Mouse (Mus musculus) liver, embryonic 11.5 days (tissue): ENCODE measurements at regions not wholly inside any gene's neighbourhood (a gene's known extent, or its start where the extent isn't known, plus 50 kb on each side); places are given as distances from the start of the nearest gene placed in this dataset.

Source experiments
- ATAC-seq: fragments of 200-750 bp; cut with Nextera tagmentation; replicated peaks from 2 replicates; pipeline ENCODE4 v1.8.0; 2017; ENCODE audit warnings: moderate number of reproducible peaks, mild to moderate bottlenecking, moderate TSS enrichment, moderate library complexity; ENCODE audit not compliant: low FRiP score
- DNase-seq: peaks from one replicate; pipeline ENCODE4 v3.0.0-alpha.2; 2017; ENCODE audit warnings: low spot score
- H3K27ac ChIP-seq: fragments of 300-500 bp; sonication (generic); 2 replicates; pipeline ENCODE4 v1.5.1; 2014; ENCODE audit warnings: mild to moderate bottlenecking, low read depth, low read length, control low read depth
- H3K27me3 ChIP-seq: fragments of 300-500 bp; sonication (generic); replicated peaks from 2 replicates; pipeline ENCODE4 v1.6.1; 2014; ENCODE audit warnings: low read length, mixed read lengths; ENCODE audit not compliant: control insufficient read depth, insufficient read depth
- H3K36me3 ChIP-seq: fragments of 300-500 bp; sonication (generic); 2 replicates; pipeline ENCODE4 v1.6.1; 2014; ENCODE audit warnings: mild to moderate bottlenecking, low read length, moderate library complexity, mixed read lengths; ENCODE audit not compliant: control insufficient read depth, insufficient read depth
- H3K4me1 ChIP-seq: fragments of 300-500 bp; sonication (generic); replicated peaks from 2 replicates; pipeline ENCODE4 v1.6.1; 2014; ENCODE audit warnings: low read length, mixed read lengths; ENCODE audit not compliant: control insufficient read depth, insufficient read depth
- H3K4me2 ChIP-seq: fragments of 300-500 bp; sonication (generic); 2 replicates; pipeline ENCODE4 v1.6.1; 2014; ENCODE audit warnings: mild to moderate bottlenecking, control low read depth, moderate library complexity
- H3K4me3 ChIP-seq: fragments of 300-500 bp; sonication (generic); 2 replicates; pipeline ENCODE4 v1.5.1; 2014; ENCODE audit warnings: low read depth, low read length, control low read depth
- H3K9ac ChIP-seq: fragments of 300-500 bp; sonication (generic); 2 replicates; pipeline ENCODE4 v1.6.1; 2014; ENCODE audit warnings: low read depth, low read length, control low read depth
- H3K9me3 ChIP-seq: fragments of 300-500 bp; sonication (generic); 2 replicates; pipeline ENCODE4 v1.6.1; 2016; ENCODE audit warnings: low read length, inconsistent platforms, mixed read lengths; ENCODE audit not compliant: control insufficient read depth
- WGBS: fragments of 180-500 bp; shearing (Covaris S2); extraction: QIAGEN DNeasy Blood & Tissue Kit; methylation state at CpG from one replicate; pipeline ENCODE4 v1.1.7; 2014; 5-methylcytosine and 5-hydroxymethylcytosine counted together

- Histone ChIP-seq H3K4me3 (no peak overlapping the region), H3K4me2 (no peak overlapping the region), H3K9me3 (no peaks in the 10 kb centered on the region; the same call in 1 of the 2 replicates), H3K27me3 (no peaks in the 10 kb centered on the region), H3K9ac (no peak overlapping the region), H3K27ac (no peak overlapping the region), H3K36me3 (no peaks in the 10 kb centered on the region), H3K4me1 (no peaks in the 10 kb centered on the region)
- ATAC-seq (no peak), DNase-seq (no peak)
- 93% methylated on average over 5 of the region's 5 CpGs for WGBS
Observed at GRCm38 (mm10) chr10:42117523-42117922, 99.3 kb upstream of the Armc2 start.

- no peak for DNase-seq
- H3K9ac ChIP-seq = no peak overlapping the region
- H3K4me1 ChIP-seq = no peaks in the 10 kb centered on the region
- no peaks in the 10 kb centered on the region for H3K36me3 ChIP-seq
- no peak overlapping the region for H3K27ac ChIP-seq
- ATAC-seq = no peak
- 78% methylated on average over 4 of the region's 4 CpGs for WGBS
- H3K4me2 ChIP-seq = no peak overlapping the region
- H3K9me3 ChIP-seq = no peaks in the 10 kb centered on the region; the same call in 1 of the 2 replicates
- H3K27me3 ChIP-seq = no peaks in the 10 kb centered on the region
- H3K4me3 ChIP-seq = no peak overlapping the region
Observed at GRCm38 (mm10) chr10:42115920-42116298, 97.7 kb upstream of the Armc2 start.

- ATAC-seq (no peak), DNase-seq (no peak)
- no peak overlapping the region for H3K4me3 ChIP-seq
- no peak overlapping the region for H3K9ac ChIP-seq
- H3K36me3 ChIP-seq = no peaks in the 10 kb centered on the region
- no peaks in the 10 kb centered on the region for H3K27me3 ChIP-seq
- H3K9me3 ChIP-seq = no peaks in the 10 kb centered on the region; the same call in 1 of the 2 replicates
- no peaks in the 10 kb centered on the region for H3K4me1 ChIP-seq
- 81% methylated on average over 4 of the region's 4 CpGs for WGBS
- no peak overlapping the region for H3K4me2 ChIP-seq
- H3K27ac ChIP-seq = no peak overlapping the region
Observed at GRCm38 (mm10) chr10:42115224-42115919, 97.1 kb upstream of the Armc2 start.

GRCm38 (mm10) chr10:42110704-42111103 is 92.5 kb upstream of the Armc2 start:
- H3K4me2 ChIP-seq = no peak overlapping the region
- H3K4me3 ChIP-seq = no peak overlapping the region
- ATAC-seq (no peak), DNase-seq (no peak)
- H3K9ac ChIP-seq = no peak overlapping the region
- 83% methylated on average over 7 of the region's 7 CpGs for WGBS
- H3K9me3 ChIP-seq = no peaks in the 10 kb centered on the region; the same call in 1 of the 2 replicates
- no peaks in the 10 kb centered on the region for H3K27me3 ChIP-seq
- no peaks in the 10 kb centered on the region for H3K36me3 ChIP-seq
- H3K27ac ChIP-seq = no peak overlapping the region
- no peaks in the 10 kb centered on the region for H3K4me1 ChIP-seq

- WGBS = 76% methylated on average over 8 of the region's 8 CpGs
Observed at GRCm38 (mm10) chr10:42108294-42109014, 90.2 kb upstream of the Armc2 start.

GRCm38 (mm10) chr10:42107437-42108293 is 89.4 kb upstream of the Armc2 start:
- no peak overlapping the region for H3K9ac ChIP-seq
- no peaks in the 10 kb centered on the region; the same call in 1 of the 2 replicates for H3K9me3 ChIP-seq
- WGBS = 63% methylated on average over 12 of the region's 12 CpGs
- ATAC-seq = no peak
- no peaks in the 10 kb centered on the region for H3K4me1 ChIP-seq
- H3K27me3 ChIP-seq = no peaks in the 10 kb centered on the region
- H3K4me3 ChIP-seq = no peak overlapping the region
- no peak for DNase-seq
- H3K27ac ChIP-seq = no peak overlapping the region
- no peak overlapping the region for H3K4me2 ChIP-seq
- H3K36me3 ChIP-seq = no peaks in the 10 kb centered on the region

More at GRCm38 (mm10) chr10:42108294-42109014, 90.2 kb upstream of the Armc2 start:
- no peak overlapping the region for H3K4me2 ChIP-seq
- DNase-seq (no peak), ATAC-seq (no peak)
- no peaks in the 10 kb centered on the region for H3K4me1 ChIP-seq
- no peaks in the 10 kb centered on the region; the same call in 1 of the 2 replicates for H3K9me3 ChIP-seq
- H3K9ac ChIP-seq = no peak overlapping the region
- H3K27ac ChIP-seq = no peak overlapping the region
- H3K36me3 ChIP-seq = no peaks in the 10 kb centered on the region
- no peak overlapping the region for H3K4me3 ChIP-seq
- H3K27me3 ChIP-seq = no peaks in the 10 kb centered on the region

- WGBS = 84% methylated on average over 9 of the region's 9 CpGs
Observed at GRCm38 (mm10) chr10:42106611-42107010, 88.4 kb upstream of the Armc2 start.

GRCm38 (mm10) chr10:42105083-42105482 is 86.8 kb upstream of the Armc2 start:
- 93% methylated on average over 7 of the region's 7 CpGs for WGBS
- no peaks in the 10 kb centered on the region for H3K4me1 ChIP-seq
- ATAC-seq (no peak), DNase-seq (no peak)
- H3K9ac ChIP-seq = no peak overlapping the region
- no peak overlapping the region for H3K4me2 ChIP-seq
- H3K4me3 ChIP-seq = no peak overlapping the region
- H3K27me3 ChIP-seq = no peaks in the 10 kb centered on the region
- H3K27ac ChIP-seq = no peak overlapping the region
- no peaks in the 10 kb centered on the region; the same call in 1 of the 2 replicates for H3K9me3 ChIP-seq
- H3K36me3 ChIP-seq = no peaks in the 10 kb centered on the region

More at GRCm38 (mm10) chr10:42106611-42107010, 88.4 kb upstream of the Armc2 start:
- H3K4me1 ChIP-seq = no peaks in the 10 kb centered on the region
- H3K9me3 ChIP-seq = no peaks in the 10 kb centered on the region; the same call in 1 of the 2 replicates
- H3K27me3 ChIP-seq = no peaks in the 10 kb centered on the region
- H3K4me3 ChIP-seq = no peak overlapping the region
- ATAC-seq (no peak), DNase-seq (no peak)
- H3K36me3 ChIP-seq = no peaks in the 10 kb centered on the region
- no peak overlapping the region for H3K4me2 ChIP-seq
- H3K27ac ChIP-seq = no peak overlapping the region
- no peak overlapping the region for H3K9ac ChIP-seq
